Mouse (Mus musculus) fibroblast of lung, adult 2 months (primary cell): ENCODE data around the gene Vmn1r27.

Experiments used
- DNase-seq: peaks from one replicate; pipeline ENCODE4 v3.0.0-alpha.2; 2011; ENCODE audit warnings: low read depth

The Vmn1r27 gene

DNA sequence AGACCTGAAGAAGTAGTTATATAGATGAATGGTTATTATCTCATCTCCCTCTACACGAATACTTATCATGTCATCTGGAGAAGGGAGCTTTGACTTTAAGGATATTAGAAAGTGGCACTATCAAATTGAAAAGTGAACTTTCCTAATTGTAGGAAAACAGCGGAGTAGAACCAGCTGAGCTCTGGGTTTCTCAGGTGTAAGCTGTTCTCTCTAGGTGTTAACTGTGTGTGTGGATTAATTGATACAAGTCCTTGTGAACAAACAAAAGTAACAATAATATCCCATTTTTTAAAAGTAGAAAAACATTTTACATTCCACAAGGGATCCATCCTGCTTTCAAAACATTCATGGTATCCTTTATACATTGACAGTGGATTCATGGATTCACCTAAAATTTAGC is at the start of gene Vmn1r27:
TSS of gene Vmn1r27 (minus strand) at position 101 of the 400 bp plus-strand sequence.
- no peak for DNase-seq

DNA sequence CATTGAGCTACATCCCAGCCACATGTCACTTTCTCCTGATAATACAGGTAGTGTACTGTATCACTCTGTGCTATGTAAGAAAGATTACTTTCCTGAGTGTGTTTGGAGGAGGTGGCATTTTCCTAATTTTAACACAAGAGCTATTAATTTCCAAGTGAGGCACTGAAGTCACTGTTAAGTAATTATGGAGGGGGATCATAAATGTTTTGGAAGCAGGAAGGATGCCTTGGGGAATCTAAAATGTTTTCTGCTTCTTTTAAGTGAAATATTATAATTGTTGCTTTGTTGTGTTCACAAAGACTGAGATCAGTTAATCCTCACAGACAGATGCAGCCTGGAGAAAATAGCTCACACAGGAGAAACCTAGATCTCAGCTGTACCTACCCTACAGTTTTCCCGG is 43.1 kb upstream of the Vmn1r27 start, which contains the start of gene Vmn1r28:
TSS of gene Vmn1r28 (plus strand) at position 301 of the 400 bp plus-strand sequence.
- DNase-seq: no peak

GRCm38 (mm10) chr6:58216119-58216518 is 2.5 kb downstream of the Vmn1r27 start:
- no peak for DNase-seq
